Mouse (Mus musculus) CH12.LX (cell line): ENCODE data around the gene Gm10563.

Experiments used
- ELF1 ChIP-seq: IDR thresholded peaks from 2 replicates; pipeline ENCODE4 v1.6.1; 2014; ENCODE audit warnings: low read depth, mild to moderate bottlenecking, inconsistent platforms, low read length, improper control_type of control experiment
- POLR2A ChIP-seq: IDR thresholded peaks from 2 replicates; pipeline ENCODE4 v1.6.1; 2011; ENCODE audit warnings: low read depth, mild to moderate bottlenecking, improper control_type of control experiment, low read length

DNA sequence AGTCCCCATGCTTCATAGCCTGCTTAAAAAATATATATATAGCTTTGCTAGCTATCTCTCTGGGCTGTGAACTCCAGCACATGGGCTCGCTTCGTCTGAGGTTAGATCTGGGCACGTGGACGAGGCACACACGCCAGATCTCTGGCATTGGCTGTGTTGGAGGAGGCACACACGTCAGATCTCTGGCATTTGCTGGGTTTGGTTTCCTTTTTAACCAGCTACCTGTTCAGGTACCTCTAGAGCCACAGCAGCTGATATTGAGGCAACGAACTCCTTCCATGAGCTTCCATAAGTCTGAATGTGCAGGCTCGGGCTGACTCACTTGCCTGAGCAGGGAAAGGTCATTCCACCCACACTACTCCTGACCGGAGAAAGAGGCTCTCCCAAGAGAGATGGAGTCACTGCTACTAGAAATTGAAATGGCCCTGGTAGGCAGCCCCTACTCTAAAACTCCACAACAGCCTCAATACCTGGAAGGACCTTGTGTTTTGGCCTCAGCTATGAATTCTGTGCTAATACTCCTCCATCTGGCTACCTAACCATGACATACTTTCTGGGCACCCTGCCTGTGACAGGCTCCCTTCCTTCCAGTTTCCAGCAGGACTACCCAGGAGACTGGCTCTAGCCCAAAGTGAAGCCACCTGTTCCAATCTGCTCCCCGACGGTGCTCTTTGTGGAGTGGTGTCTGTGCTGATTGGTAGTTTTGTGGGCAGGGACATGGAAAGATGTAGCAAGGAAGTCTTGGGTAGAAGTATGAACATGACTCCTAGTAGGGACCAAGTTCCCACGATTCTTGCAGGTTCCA is 45.6 kb upstream of the Gm10563 start:
- TF ChIP-seq ELF1 (no peak), POLR2A (no peak)
